Mouse (Mus musculus): ENCODE measurements around the gene Klf7. TPM values are rescaled to one million over a fixed set of nuclear protein-coding genes. Genes with fewer than 3 reads are reported as not detected.

Klf7 gene
- polyA plus RNA-seq, 1 experiment from 2014 or later, result 9.6 TPM

DNA sequence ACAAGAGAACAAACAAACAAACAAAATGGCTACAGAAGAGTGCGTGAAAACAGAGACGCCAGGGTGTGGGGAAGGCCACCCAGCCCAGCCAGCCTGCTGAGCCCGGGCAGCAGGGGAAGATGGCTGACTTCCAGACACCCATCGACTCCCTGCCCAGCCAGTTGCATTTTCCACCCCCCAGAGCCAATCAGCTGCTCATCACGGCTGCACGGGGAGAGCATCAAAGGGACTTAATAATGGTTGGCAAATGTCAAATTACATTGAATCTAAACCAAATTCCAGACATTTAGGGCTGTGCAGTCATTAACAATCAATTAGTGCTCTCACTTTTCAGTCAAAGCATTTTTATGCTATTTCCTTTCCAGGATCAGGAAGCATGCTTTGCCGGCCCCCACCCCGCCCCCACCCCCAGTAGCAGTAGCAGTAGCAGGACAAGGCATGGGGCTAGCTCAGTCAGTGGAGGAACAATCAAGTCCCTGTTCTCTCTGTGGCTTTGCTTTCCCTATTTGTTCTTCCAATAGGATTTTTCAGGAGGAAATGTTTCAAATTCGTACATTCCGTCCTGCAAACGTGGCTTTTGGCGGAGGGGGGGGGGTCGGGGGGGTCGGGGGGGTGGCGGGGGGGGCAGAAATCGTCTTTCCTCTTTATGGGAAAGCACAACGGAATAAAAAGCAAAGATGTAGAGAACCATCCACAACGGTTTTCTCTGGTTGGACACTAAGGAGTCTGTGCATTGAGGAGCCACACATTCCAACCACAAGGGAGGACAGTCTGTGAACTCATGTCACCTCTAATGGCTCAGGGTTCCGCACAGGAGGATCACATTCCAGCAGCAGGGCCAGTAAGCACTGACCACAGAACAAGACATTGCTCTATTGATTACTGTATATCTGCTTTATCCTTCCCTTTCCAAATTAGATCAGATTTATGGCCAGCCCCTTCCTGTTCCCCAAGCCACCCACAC is 101.1 kb downstream of the Klf7 start:
- H3K9me3 ChIP-seq (replicated peaks), result no peaks in the 10 kb centered on the region
- WGBS, result 34% methylated on average over 19 of the region's 19 CpGs
- peaks cover 35% of the 10 kb centered on the region for H3K4me1 ChIP-seq
- no peaks in the 10 kb centered on the region for H3K27me3 ChIP-seq (ENCODE audit: low read depth, poor library complexity, severe bottlenecking)
- DNase-seq (ENCODE audit: low spot score), result peak; percentile 47
- H3K36me3 ChIP-seq, result no peaks in the 10 kb centered on the region
- peak overlapping the region; percentile 81 for H3K27ac ChIP-seq
- H3K4me3 ChIP-seq, result peak overlapping the region; percentile 35

DNA sequence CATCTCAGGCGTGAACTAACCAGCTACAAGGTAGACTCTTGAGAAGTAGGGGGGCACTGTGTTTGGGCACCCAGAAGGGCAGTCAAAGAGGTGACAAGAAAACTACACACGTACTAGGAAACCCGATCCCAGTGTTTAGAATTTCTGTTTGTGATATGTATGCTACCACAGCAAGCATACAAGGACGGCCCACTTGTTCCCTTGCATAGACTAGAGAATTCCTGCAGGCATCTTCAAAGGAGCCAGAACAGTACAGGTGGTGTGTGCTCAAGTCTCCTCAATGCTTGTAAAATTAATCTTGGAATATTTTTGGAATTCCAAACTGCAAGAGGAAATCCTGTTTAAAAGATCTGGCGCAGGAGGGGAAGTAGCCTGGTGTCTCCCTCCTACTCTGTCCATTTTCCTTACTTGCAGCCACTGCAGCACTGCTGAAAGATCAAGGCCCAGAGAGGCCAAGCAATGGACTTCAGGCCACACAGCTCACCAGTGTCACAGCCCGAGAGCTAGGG is 102.9 kb downstream of the Klf7 start:
- Histone ChIP-seq H3K27ac (peak overlapping the region; percentile 51; the same call in 1 of the 2 replicates), H3K4me3 (no peak overlapping the region), H3K4me1 (peaks cover 39% of the 10 kb centered on the region), H3K36me3 (no peaks in the 10 kb centered on the region), H3K27me3 (ENCODE audit: low read depth, poor library complexity, severe bottlenecking) (no peaks in the 10 kb centered on the region), H3K9me3 (replicated peaks) (no peaks in the 10 kb centered on the region)
- DNase-seq (ENCODE audit: low spot score), result no peak
- 73% methylated on average over 6 of the region's 6 CpGs for WGBS

DNA sequence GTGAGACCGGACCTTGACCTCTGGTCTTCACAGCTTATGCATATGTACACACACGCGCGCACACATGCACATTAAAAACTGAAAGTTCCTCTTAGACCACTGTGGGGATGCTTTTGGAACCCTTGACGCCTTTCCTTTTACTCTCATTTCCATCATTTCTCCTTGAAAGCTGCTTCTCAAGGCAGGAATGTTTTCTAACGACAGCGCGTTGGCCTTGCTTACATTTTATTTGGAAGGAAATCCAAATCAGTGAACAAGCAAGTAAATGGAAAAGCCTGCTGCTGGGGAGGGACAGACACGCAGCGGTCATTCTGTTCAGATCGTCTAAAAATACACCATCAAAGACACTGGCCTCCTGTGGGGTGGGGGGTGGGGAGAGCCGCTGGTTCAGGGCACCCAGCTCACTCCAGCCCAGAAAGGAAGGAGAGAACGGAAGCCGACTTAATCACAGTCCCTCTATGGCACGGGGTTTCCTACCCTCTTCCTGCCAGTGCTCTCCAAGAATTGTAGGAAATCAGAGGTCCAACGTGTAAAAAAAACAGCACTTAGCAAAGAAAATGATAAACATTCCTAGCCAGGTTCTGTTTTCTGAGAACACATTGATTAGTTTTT is 103.5 kb downstream of the Klf7 start:
- Histone ChIP-seq H3K4me1 (peaks cover 39% of the 10 kb centered on the region), H3K4me3 (no peak overlapping the region), H3K27ac (peak overlapping the region; percentile 51; the same call in 1 of the 2 replicates), H3K27me3 (ENCODE audit: low read depth, poor library complexity, severe bottlenecking) (no peaks in the 10 kb centered on the region), H3K9me3 (replicated peaks) (no peaks in the 10 kb centered on the region), H3K36me3 (no peaks in the 10 kb centered on the region)
- no peak for DNase-seq (ENCODE audit: low spot score)
- 54% methylated on average over 16 of the region's 16 CpGs for WGBS

DNA sequence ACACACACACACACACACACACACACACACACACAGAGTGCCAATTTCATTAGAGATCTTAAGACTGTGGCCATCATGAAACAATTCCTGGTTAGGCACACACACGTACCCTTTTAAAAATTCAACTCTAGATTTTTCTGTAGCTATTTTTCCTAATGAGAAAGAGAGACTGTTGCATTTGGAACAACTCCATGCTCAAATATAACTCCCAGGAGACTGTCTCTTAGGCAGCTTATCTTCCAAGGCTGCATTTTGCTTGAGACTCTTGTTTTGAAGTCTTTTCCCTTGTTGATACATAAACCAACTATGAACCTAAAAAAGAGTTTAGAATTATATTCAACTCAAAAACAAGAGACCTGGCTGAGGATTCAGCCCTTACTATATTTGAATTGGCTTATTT is 108.0 kb downstream of the Klf7 start:
- no peak for DNase-seq (ENCODE audit: low spot score)
- H3K27me3 ChIP-seq (ENCODE audit: low read depth, poor library complexity, severe bottlenecking), result no peaks in the 10 kb centered on the region
- H3K4me3 ChIP-seq, result no peak overlapping the region
- H3K9me3 ChIP-seq (replicated peaks), result no peaks in the 10 kb centered on the region
- no peaks in the 10 kb centered on the region for H3K36me3 ChIP-seq
- no peak overlapping the region for H3K27ac ChIP-seq
- 90% methylated on average over 1 of the region's 1 CpGs for WGBS
- H3K4me1 ChIP-seq, result peaks cover 15% of the 10 kb centered on the region

DNA sequence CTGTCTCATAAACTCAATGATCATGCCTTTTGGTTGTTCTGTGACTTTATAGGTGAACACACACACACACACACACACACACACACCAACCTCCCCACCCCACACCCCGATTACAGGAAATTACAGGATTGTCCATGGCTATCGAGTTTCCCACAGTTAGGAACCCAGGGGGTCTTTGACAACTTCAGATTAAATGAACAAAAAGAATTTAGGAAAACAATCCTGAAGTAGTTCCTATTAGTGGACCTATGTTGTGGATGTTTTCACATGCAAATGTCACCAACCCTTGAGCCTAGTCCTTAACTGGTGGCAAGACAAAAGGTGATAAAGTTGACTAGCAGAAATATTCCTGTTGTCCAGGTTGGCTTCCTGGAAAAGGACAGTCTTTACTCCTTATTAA is 113.1 kb downstream of the Klf7 start:
- WGBS, result 56% methylated on average over 2 of the region's 2 CpGs
- no peaks in the 10 kb centered on the region for H3K27me3 ChIP-seq (ENCODE audit: low read depth, poor library complexity, severe bottlenecking)

DNA sequence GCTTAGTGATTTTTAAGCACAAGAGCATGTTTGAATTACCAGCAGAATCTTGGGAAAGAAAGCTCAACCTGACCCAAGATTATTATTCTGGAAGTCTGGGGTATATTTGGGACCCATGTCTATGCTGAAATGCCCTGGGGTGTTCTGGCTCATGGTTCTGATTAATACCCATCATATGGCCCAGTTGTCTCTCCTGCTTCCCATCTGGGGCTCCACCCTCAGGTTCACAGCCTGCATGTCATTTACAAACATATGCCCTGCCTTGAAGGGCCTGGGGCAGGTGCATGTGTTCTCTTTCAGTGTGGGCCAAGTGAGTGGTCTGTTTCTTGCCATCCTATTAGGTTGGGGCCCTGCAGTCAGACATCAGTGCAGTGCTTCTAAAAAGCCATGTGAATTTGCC is 114.1 kb downstream of the Klf7 start:
- Histone ChIP-seq H3K4me3 (no peak overlapping the region), H3K27me3 (ENCODE audit: low read depth, poor library complexity, severe bottlenecking) (no peaks in the 10 kb centered on the region), H3K36me3 (no peaks in the 10 kb centered on the region), H3K9me3 (replicated peaks) (no peaks in the 10 kb centered on the region), H3K4me1 (peaks cover 9% of the 10 kb centered on the region), H3K27ac (no peak overlapping the region)
- DNase-seq (ENCODE audit: low spot score), result no peak

More for the DNA sequence above, 113.1 kb downstream of the Klf7 start:
- no peak overlapping the region for H3K4me3 ChIP-seq
- no peak overlapping the region for H3K27ac ChIP-seq
- peaks cover under 1% of the 10 kb centered on the region for H3K4me1 ChIP-seq
- no peaks in the 10 kb centered on the region for H3K36me3 ChIP-seq
- H3K9me3 ChIP-seq (replicated peaks), result no peaks in the 10 kb centered on the region
- no peak for DNase-seq (ENCODE audit: low spot score)

DNA sequence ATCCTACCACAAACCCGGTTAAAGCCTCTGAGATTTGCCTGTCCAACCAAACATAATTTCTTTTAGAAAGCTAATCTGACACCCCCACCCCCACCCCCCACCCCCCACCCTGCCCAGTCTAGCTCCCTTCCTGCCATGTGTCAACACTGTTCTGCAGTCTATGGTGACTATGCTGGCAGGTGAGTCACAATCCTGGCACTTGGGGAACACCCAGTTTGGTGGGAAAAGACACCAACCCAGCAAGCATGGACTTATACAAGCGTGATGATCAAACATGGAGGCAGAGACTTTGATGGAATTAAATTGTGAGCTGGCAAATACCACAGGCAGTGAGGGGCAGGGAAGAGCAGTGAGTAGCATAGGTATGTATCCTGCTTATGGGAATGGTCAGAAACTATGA is 116.9 kb downstream of the Klf7 start:
- no peaks in the 10 kb centered on the region for H3K9me3 ChIP-seq (replicated peaks)
- WGBS, result 85% methylated on average over 2 of the region's 2 CpGs

DNA sequence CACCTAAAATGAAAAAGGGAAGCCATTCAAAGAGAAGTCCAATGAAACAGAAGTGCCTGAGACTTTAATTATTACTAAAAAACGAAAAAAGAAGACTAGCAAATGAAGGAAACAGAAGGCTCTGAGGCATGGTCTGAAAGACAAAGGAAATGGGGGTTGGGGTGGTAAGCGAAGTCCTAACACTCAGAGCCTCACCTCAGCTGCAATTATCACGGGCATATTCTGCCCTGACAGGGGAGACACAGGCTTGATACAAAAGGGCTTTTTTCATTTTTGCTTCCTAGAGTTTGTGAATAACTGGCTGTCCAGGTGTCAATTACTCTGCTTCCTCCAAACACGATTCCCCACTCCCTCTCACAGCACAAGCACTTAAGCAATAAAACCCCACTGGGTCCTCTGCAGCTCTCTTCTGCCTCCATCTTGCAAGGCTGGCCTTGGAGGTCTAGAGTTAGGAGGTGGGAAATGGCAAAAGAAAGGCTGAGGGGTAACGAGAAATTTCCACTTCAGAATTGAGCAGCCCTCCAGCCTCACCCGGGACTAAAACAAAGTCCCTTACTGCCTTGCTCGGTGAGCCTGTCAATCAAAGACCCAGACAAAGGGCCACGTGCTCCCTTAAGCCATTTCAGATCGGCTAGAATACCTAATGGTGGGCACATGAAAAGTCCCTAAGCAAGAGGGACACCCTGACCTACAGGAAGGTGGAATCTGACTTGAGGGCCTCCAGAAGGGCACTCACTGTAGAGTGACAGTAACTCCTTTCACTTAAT is 118.4 kb downstream of the Klf7 start:
- Histone ChIP-seq H3K27ac (peak overlapping the region; percentile 74), H3K27me3 (ENCODE audit: low read depth, poor library complexity, severe bottlenecking) (no peaks in the 10 kb centered on the region), H3K4me3 (no peak overlapping the region), H3K9me3 (replicated peaks) (no peaks in the 10 kb centered on the region), H3K4me1 (peaks cover 9% of the 10 kb centered on the region), H3K36me3 (no peaks in the 10 kb centered on the region)
- WGBS, result 52% methylated on average over 9 of the region's 9 CpGs
- DNase-seq (ENCODE audit: low spot score), result no peak

More for the DNA sequence above, 116.9 kb downstream of the Klf7 start:
- Histone ChIP-seq H3K4me3 (no peak overlapping the region), H3K27ac (no peak overlapping the region), H3K36me3 (no peaks in the 10 kb centered on the region), H3K4me1 (peaks cover 9% of the 10 kb centered on the region), H3K27me3 (ENCODE audit: low read depth, poor library complexity, severe bottlenecking) (no peaks in the 10 kb centered on the region)
- no peak for DNase-seq (ENCODE audit: low spot score)

DNA sequence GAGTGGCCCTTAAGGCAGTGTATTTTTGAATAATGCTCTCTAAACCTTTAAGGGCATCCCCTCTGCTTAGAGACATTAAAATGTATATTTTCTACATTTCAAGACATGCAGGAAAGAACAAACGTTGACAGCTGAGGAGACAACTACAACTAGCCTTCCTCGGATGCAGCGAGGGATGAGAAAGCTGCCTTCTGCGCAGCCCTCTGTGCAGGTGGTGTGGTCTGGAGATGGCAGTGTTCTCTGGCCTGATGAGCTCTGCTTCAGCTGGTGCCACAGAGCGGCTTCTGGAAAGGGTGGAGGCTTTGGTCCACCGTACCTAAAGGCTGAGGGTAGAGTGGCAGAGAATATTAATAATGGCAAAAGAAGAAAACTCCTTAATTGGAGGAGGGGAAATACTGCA is 120.0 kb downstream of the Klf7 start:
- Histone ChIP-seq H3K27ac (no peak overlapping the region), H3K27me3 (ENCODE audit: low read depth, poor library complexity, severe bottlenecking) (no peaks in the 10 kb centered on the region), H3K4me3 (no peak overlapping the region), H3K4me1 (peaks cover 9% of the 10 kb centered on the region), H3K9me3 (replicated peaks) (no peaks in the 10 kb centered on the region), H3K36me3 (no peaks in the 10 kb centered on the region)
- DNase-seq (ENCODE audit: low spot score), result no peak
- WGBS, result 89% methylated on average over 6 of the region's 6 CpGs

DNA sequence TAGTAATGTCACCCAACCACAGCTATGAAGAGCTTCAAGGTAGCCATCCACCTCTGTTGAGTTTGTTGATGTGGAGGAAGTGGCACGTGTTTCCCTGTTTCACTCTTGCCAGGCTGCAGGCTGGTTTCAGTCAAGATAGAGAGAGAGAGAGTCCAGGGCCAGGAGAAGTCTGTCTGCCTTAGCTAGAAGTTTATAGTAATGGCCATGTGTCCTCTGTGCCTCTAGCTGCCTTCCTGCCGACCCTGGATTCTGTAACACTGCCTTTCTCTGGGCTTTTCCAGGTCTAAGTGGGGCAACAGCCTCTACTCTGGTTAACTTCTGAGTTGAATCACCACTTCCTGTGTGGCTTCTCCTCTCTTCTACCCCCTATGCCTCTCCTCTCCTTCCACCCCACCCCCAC is 121.5 kb downstream of the Klf7 start:
- H3K9me3 ChIP-seq (replicated peaks), result no peaks in the 10 kb centered on the region
- H3K4me1 ChIP-seq, result peaks cover 15% of the 10 kb centered on the region
- no peak overlapping the region for H3K4me3 ChIP-seq
- no peak overlapping the region for H3K27ac ChIP-seq
- WGBS, result 82% methylated on average over 2 of the region's 2 CpGs
- DNase-seq (ENCODE audit: low spot score), result no peak
- H3K36me3 ChIP-seq, result no peaks in the 10 kb centered on the region
- H3K27me3 ChIP-seq (ENCODE audit: low read depth, poor library complexity, severe bottlenecking), result no peaks in the 10 kb centered on the region

DNA sequence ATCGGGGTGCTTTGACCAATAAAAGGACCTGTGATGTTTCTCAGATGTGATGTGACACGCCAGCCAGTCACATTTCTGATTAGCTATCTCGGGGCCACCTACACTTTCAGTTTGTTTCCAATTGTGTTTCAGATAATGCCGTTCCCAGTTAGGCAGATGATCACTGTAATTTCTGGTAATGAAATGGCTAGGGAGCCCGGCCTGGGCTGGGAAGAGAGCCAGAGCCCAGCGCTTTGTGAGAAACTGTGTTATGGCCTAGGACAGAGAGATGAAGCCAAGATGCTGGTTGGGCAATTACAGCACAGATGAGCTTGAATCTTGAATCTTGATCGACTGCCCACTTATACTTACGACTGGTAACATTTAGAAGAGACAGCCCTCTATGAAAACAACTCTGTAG is 122.6 kb downstream of the Klf7 start:
- no peaks in the 10 kb centered on the region for H3K27me3 ChIP-seq (ENCODE audit: low read depth, poor library complexity, severe bottlenecking)
- 91% methylated on average over 8 of the region's 8 CpGs for WGBS
- no peaks in the 10 kb centered on the region for H3K36me3 ChIP-seq
- H3K27ac ChIP-seq, result no peak overlapping the region
- H3K4me1 ChIP-seq, result peaks cover 24% of the 10 kb centered on the region
- no peak for DNase-seq (ENCODE audit: low spot score)
- no peaks in the 10 kb centered on the region for H3K9me3 ChIP-seq (replicated peaks)
- no peak overlapping the region for H3K4me3 ChIP-seq

DNA sequence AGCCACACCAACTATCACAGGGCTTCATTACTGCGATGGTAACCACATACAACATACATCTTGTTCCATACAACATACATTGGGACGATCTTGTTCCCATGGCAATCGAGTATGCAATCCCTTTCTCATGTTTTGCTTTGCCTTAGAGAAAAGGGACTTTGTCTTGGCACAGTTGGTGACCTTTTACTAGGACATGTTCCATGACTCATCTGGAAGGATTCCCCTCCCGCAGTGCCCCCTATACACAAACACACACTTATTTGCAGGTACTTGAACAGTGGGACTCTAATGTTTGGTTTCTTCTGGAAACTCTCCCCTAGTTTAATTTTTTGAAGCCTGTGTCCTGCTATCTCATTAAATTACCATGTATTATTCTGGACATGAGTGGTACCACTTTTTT is 123.2 kb downstream of the Klf7 start:
- no peaks in the 10 kb centered on the region for H3K27me3 ChIP-seq (ENCODE audit: low read depth, poor library complexity, severe bottlenecking)
- H3K4me1 ChIP-seq, result peaks cover 29% of the 10 kb centered on the region
- H3K36me3 ChIP-seq, result no peaks in the 10 kb centered on the region
- no peak for DNase-seq (ENCODE audit: low spot score)
- no peak overlapping the region for H3K4me3 ChIP-seq
- no peak overlapping the region for H3K27ac ChIP-seq
- H3K9me3 ChIP-seq (replicated peaks), result no peaks in the 10 kb centered on the region
- 92% methylated on average over 4 of the region's 4 CpGs for WGBS

Data from limb, embryonic 10.5 days (tissue).